Comparison of ENCODE assay signal across 8 mouse cellular contexts in genomic region chr13:49352581-49353159, GRCm38 (mm10). TPM values are rescaled to one million over a fixed set of nuclear protein-coding genes. Genes with fewer than 3 reads are reported as not detected.
DNase-seq lines count a peak whose midpoint lies in the region; ATAC-seq and TF ChIP-seq lines count a peak whose summit lies in the region.

No protein-coding gene starts in this region.

- ATAC-seq in embryonic facial prominence, embryonic 11.5 days (replicated peaks; ENCODE audit: insufficient number of reproducible peaks, low FRiP score, low TSS enrichment, low read depth), result peak; percentile 84

- 59% methylated on average over 3 of the region's 3 CpGs for WGBS in embryonic facial prominence, embryonic 11.5 days

- peak; percentile 42 for TF ChIP-seq POLR2A in myocyte (IDR thresholded peaks at IDR 0.05; ENCODE audit: insufficient read length, low read depth)

- no peaks in the 10 kb centered on the region for H3K4me1 ChIP-seq in embryonic facial prominence, embryonic 11.5 days (ENCODE audit: control insufficient read depth, insufficient read depth, low read length)

- no peaks in the 10 kb centered on the region for H3K27me3 ChIP-seq in embryonic facial prominence, embryonic 11.5 days (ENCODE audit: control insufficient read depth, insufficient read depth, low read length)
- H3K27me3 ChIP-seq in myocyte (ENCODE audit: control insufficient read depth, insufficient read depth, insufficient read length), result no peaks in the 10 kb centered on the region

- H3K79me2 ChIP-seq in myocyte (ENCODE audit: control insufficient read depth, insufficient read depth), result peaks cover 89% of the 10 kb centered on the region

- no peak overlapping the region for H3ac ChIP-seq in myocyte (ENCODE audit: control insufficient read depth, insufficient read length)

- intact Hi-C loops in heart, postnatal 14 days (cut with DNase I), result no loop called here

- H3K4me3 ChIP-seq in embryonic facial prominence, embryonic 11.5 days (ENCODE audit: low read depth, low read length), result no peak overlapping the region
- H3K4me3 ChIP-seq in myocyte, result no peak overlapping the region

- peak; percentile 99 for DNase-seq in heart, adult 11 months
- DNase-seq in heart, postnatal 4 days, result no peak
- no peak for DNase-seq in embryonic facial prominence, embryonic 11.5 days (ENCODE audit: low spot score)
- peak; percentile 52 to 55 for DNase-seq in heart, postnatal 14 days
- DNase-seq in spleen, postnatal 4 days (ENCODE audit: low spot score in 2 of 2), result no peak
- DNase-seq in left cerebral cortex, adult 8-10 months (ENCODE audit: low spot score in 2 of 2), result no peak
- no peak for DNase-seq in urinary bladder, postnatal 10 days (ENCODE audit: low spot score)

- H3K36me3 ChIP-seq in embryonic facial prominence, embryonic 11.5 days (replicated peaks; ENCODE audit: control insufficient read depth, insufficient read depth, low read depth, low read length), result no peaks in the 10 kb centered on the region
- H3K36me3 ChIP-seq in myocyte (ENCODE audit: control insufficient read depth, insufficient read depth), result no peaks in the 10 kb centered on the region

- no peaks in the 10 kb centered on the region for H3K9me3 ChIP-seq in embryonic facial prominence, embryonic 11.5 days (replicated peaks; ENCODE audit: control insufficient read depth, low read length)

- no peak overlapping the region for H3K27ac ChIP-seq in embryonic facial prominence, embryonic 11.5 days (replicated peaks; ENCODE audit: low read depth, low read length)

- no peak overlapping the region for H3K4me2 ChIP-seq in embryonic facial prominence, embryonic 11.5 days (ENCODE audit: low read depth, low read length)
- H3K4me2 ChIP-seq in myocyte (ENCODE audit: low read depth), result peak overlapping the region; percentile 65

- no peak overlapping the region for H3K9ac ChIP-seq in embryonic facial prominence, embryonic 11.5 days (replicated peaks; ENCODE audit: low read length)

TF ChIP-seq in myocyte, 11 proteins besides CTCF, POLR2A, EP300 and RAD21:
- peak; percentile 77 for TF ChIP-seq TCF12 (IDR thresholded peaks at IDR 0.05; ENCODE audit: insufficient read depth, poor library complexity, severe bottlenecking)
- no peak for TF ChIP-seq E2F4 (IDR thresholded peaks at IDR 0.05; ENCODE audit: insufficient read depth)
- TF ChIP-seq MYOD1 (IDR thresholded peaks at IDR 0.05; ENCODE audit: control insufficient read depth in 1 of 3, insufficient read length in 2 of 3, low read depth in 2 of 3), result peak; percentile 39 to 93 (median 93)
- TF ChIP-seq REST (IDR thresholded peaks at IDR 0.05; ENCODE audit: insufficient read depth, insufficient read length), result no peak
- no peak for TF ChIP-seq SRF (IDR thresholded peaks at IDR 0.05; ENCODE audit: control insufficient read depth, insufficient read length, low read depth)
- peak; percentile 65 for TF ChIP-seq POLR2AphosphoS2 (IDR thresholded peaks at IDR 0.05; ENCODE audit: insufficient read length, low read depth)
- peak; percentile 70 for TF ChIP-seq TCF3 (IDR thresholded peaks at IDR 0.05; ENCODE audit: insufficient read length, low read depth)
- no peak for TF ChIP-seq MAX (IDR thresholded peaks at IDR 0.05; ENCODE audit: low read depth)
- TF ChIP-seq MYOG (IDR thresholded peaks at IDR 0.05; ENCODE audit: control insufficient read depth in 1 of 3, insufficient read depth in 1 of 3, insufficient read length in 2 of 3, low read depth in 2 of 3), result peak; percentile 72 to 98 (median 88)
- peak; percentile 86 for TF ChIP-seq CEBPB (IDR thresholded peaks at IDR 0.05; ENCODE audit: insufficient read depth, poor library complexity, severe bottlenecking)
TF ChIP-seq in myocyte: peak in this region for 6.

RNA-seq across cellular contexts. Expression of gene Bicd2, which starts 11.3 kb away (rescaled TPM):
- total RNA-seq in heart, postnatal 4 days (2021), result 10 to 100 TPM; 80.9 to 84.3 TPM
- polyA plus RNA-seq in embryonic facial prominence, embryonic 11.5 days (2014; fragmentation: Nextera tagmentation; extraction: Ambion mirVana), result 22.9 and 26.0 TPM in 2 replicates
- total RNA-seq in heart, postnatal 14 days (2021), result 10 to 100 TPM; 72.1 to 77.7 TPM
- 94.9 TPM for polyA plus RNA-seq in myocyte (2012; fragmentation: generic; extraction: Trizol)
- total RNA-seq in left cerebral cortex, adult 8-10 months (2022), result 10 to 100 TPM; 40.2 to 45.5 (median 43.1) TPM

RNA-seq across cellular contexts. Expression of gene Fgd3, which starts 32.6 kb away (rescaled TPM):
- total RNA-seq in heart, postnatal 4 days (2021), result under 1 TPM; 0.27 to 0.55 TPM
- 0.95 and 1.2 TPM in 2 replicates for polyA plus RNA-seq in embryonic facial prominence, embryonic 11.5 days (2014; fragmentation: Nextera tagmentation; extraction: Ambion mirVana)
- 1 to 10 TPM in 1 of 2 experiments, under 1 TPM in 1; 0.79 to 1.5 TPM for total RNA-seq in heart, postnatal 14 days (2021)
- polyA plus RNA-seq in myocyte (2012; fragmentation: generic; extraction: Trizol), result 15.5 TPM
- 10 to 100 TPM in 1 of 4 experiments, 1 to 10 TPM in 3; 8.8 to 10.1 (median 8.9) TPM for total RNA-seq in left cerebral cortex, adult 8-10 months (2022)

Comparison
In these comparisons a context has a peak if more than half of its experiments do, and no peak if none do; other contexts are left out.
1. DNase-seq: peak in heart, adult 11 months (single experiment) and heart, postnatal 14 days (2 of 2); none in heart, postnatal 4 days (single experiment), embryonic facial prominence, embryonic 11.5 days (single experiment), spleen, postnatal 4 days (0 of 2), left cerebral cortex, adult 8-10 months (0 of 2) and urinary bladder, postnatal 10 days (single experiment).